Mouse (Mus musculus) forebrain, embryonic 10.5 days (tissue): Measurements from ENCODE around the gene Ube2b. TPM values are rescaled to one million over a fixed set of nuclear protein-coding genes. Genes with fewer than 3 reads are reported as not detected.
A peak's percentile ranks its signal among the peaks of the same experiment; 100 is the strongest.

Experiments
- DNase-seq: peaks from one replicate; pipeline ENCODE4 v3.0.0-alpha.2; 2017; ENCODE audit warnings: low spot score; ENCODE audit errors: extremely low spot score
- H3K27ac ChIP-seq: fragments of 300-500 bp; sonication (generic); 2 replicates; pipeline ENCODE4 v1.5.1; 2016; ENCODE audit warnings: mild to moderate bottlenecking
- H3K27me3 ChIP-seq: fragments of 300-500 bp; sonication (generic); 2 replicates; pipeline ENCODE4 v1.6.1; 2016; ENCODE audit warnings: mild to moderate bottlenecking; ENCODE audit not compliant: poor library complexity, severe bottlenecking
- H3K36me3 ChIP-seq: fragments of 300-500 bp; sonication (generic); replicated peaks from 2 replicates; pipeline ENCODE4 v1.6.1; 2016; ENCODE audit warnings: mild to moderate bottlenecking, moderate library complexity
- H3K4me1 ChIP-seq: fragments of 300-500 bp; sonication (generic); 2 replicates; pipeline ENCODE4 v1.6.1; 2016
- H3K4me3 ChIP-seq: fragments of 300-500 bp; sonication (generic); 2 replicates; pipeline ENCODE4 v1.5.1; 2016; ENCODE audit warnings: mild to moderate bottlenecking, moderate library complexity
- H3K9me3 ChIP-seq: fragments of 300-500 bp; sonication (generic); 2 replicates; pipeline ENCODE4 v1.6.1; 2016; ENCODE audit warnings: mild to moderate bottlenecking, moderate library complexity
- WGBS: fragments of 180-500 bp; shearing (Covaris S2); methylation state at CpG from one replicate; pipeline ENCODE4 v1.1.7; 2016; 5-methylcytosine and 5-hydroxymethylcytosine counted together
- polyA plus RNA-seq: library from polyadenylated mRNA; unstranded; fragments of >200 nt; fragmentation: Nextera tagmentation; extraction: Ambion mirVana; gene quantifications from 2 replicates; pipeline ENCODE4 v1.2.1, GENCODE M21; 2016

The Ube2b gene
- polyA plus RNA-seq, 1 experiment from 2014 or later = 199 TPM

GRCm38 (mm10) chr11:51961761-51962160, 38.8 kb downstream of the Ube2b start:
- Histone ChIP-seq H3K36me3 (no peaks in the 10 kb centered on the region), H3K4me1 (no peaks in the 10 kb centered on the region), H3K9me3 (no peaks in the 10 kb centered on the region), H3K4me3 (no peak overlapping the region), H3K27me3 (no peaks in the 10 kb centered on the region), H3K27ac (no peak overlapping the region)
- no peak for DNase-seq
- WGBS = 88% methylated on average over 8 of the region's 8 CpGs

DNA sequence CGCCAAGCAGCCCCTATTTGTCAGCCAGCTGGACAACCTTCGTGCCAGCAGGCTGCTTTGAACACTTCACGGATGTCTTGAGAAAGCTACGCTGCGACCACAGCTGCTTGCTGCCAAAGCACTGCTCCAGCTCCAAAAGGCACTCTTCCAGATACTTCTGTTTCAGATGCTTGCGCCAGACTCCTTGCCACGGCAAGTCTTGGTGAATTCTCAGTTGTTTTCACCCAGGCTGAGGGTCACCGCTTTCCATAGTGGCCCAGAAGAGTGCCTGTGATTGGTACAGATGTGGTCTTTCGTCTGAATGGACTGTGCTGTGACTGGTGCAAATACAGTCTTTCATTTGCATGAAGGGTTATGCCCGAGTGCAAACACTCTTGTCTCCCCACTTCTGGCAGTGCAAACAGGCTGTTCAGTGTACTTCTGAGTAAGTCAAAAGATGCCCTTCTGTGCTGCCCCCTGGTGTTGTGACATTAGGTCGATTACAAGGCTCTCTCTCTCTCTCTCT, 39.5 kb downstream of the Ube2b start:
- Histone ChIP-seq H3K27ac (no peak overlapping the region), H3K27me3 (no peaks in the 10 kb centered on the region), H3K4me1 (no peaks in the 10 kb centered on the region), H3K36me3 (no peaks in the 10 kb centered on the region), H3K4me3 (no peak overlapping the region), H3K9me3 (no peaks in the 10 kb centered on the region)
- no peak for DNase-seq
- 75% methylated on average over 11 of the region's 11 CpGs for WGBS

- no peak overlapping the region for H3K27ac ChIP-seq
- no peaks in the 10 kb centered on the region for H3K36me3 ChIP-seq
- WGBS = 90% methylated on average over 4 of the region's 4 CpGs
- H3K4me3 ChIP-seq = no peak overlapping the region
- no peaks in the 10 kb centered on the region for H3K27me3 ChIP-seq
- no peak for DNase-seq
- no peaks in the 10 kb centered on the region for H3K4me1 ChIP-seq
- no peaks in the 10 kb centered on the region for H3K9me3 ChIP-seq
Measured at GRCm38 (mm10) chr11:51960061-51960460, 40.5 kb downstream of the Ube2b start.

- 86% methylated on average over 5 of the region's 5 CpGs for WGBS
- Histone ChIP-seq H3K4me1 (no peaks in the 10 kb centered on the region), H3K4me3 (no peak overlapping the region), H3K27me3 (no peaks in the 10 kb centered on the region), H3K36me3 (no peaks in the 10 kb centered on the region), H3K27ac (no peak overlapping the region), H3K9me3 (no peaks in the 10 kb centered on the region)
- no peak for DNase-seq
Measured at GRCm38 (mm10) chr11:51959511-51959910, 41.1 kb downstream of the Ube2b start.

DNA sequence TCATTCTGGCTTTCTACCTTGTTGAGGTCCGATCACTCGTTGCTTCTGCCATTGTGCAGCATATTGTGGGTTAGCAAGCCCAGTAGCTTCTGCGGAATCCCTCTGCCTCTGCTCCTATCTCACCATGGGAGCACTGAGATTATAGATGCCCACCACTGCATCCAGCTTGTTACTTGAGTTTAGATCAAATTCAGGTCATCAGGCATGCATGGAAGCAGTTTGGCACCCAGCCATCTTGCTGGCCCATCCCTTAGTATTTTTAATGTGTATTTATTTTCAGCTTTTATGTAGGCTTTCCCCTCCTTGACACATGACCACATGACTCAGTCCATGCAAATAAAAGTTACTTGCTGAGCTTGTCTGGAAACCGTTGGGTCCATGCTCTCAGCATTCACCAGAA, 42.8 kb downstream of the Ube2b start:
- Histone ChIP-seq H3K27me3 (no peaks in the 10 kb centered on the region), H3K27ac (no peak overlapping the region), H3K36me3 (no peaks in the 10 kb centered on the region), H3K4me1 (no peaks in the 10 kb centered on the region), H3K4me3 (no peak overlapping the region), H3K9me3 (no peaks in the 10 kb centered on the region)
- no peak for DNase-seq
- 89% methylated on average over 4 of the region's 4 CpGs for WGBS

- H3K4me3 ChIP-seq = no peak overlapping the region
- WGBS = 80% methylated on average over 9 of the region's 9 CpGs
- no peaks in the 10 kb centered on the region for H3K9me3 ChIP-seq
- no peaks in the 10 kb centered on the region for H3K27me3 ChIP-seq
- DNase-seq = no peak
- no peaks in the 10 kb centered on the region for H3K36me3 ChIP-seq
- no peaks in the 10 kb centered on the region for H3K4me1 ChIP-seq
- no peak overlapping the region for H3K27ac ChIP-seq
Measured at GRCm38 (mm10) chr11:51956112-51956511, 44.5 kb downstream of the Ube2b start.

GRCm38 (mm10) chr11:51951861-51952420, 48.6 kb downstream of the Ube2b start:
- WGBS = 66% methylated on average over 5 of the region's 5 CpGs
- DNase-seq = no peak
- no peaks in the 10 kb centered on the region for H3K27me3 ChIP-seq
- H3K27ac ChIP-seq = no peak overlapping the region
- H3K9me3 ChIP-seq = no peaks in the 10 kb centered on the region
- H3K4me1 ChIP-seq = no peaks in the 10 kb centered on the region
- H3K36me3 ChIP-seq = no peaks in the 10 kb centered on the region
- no peak overlapping the region for H3K4me3 ChIP-seq

DNA sequence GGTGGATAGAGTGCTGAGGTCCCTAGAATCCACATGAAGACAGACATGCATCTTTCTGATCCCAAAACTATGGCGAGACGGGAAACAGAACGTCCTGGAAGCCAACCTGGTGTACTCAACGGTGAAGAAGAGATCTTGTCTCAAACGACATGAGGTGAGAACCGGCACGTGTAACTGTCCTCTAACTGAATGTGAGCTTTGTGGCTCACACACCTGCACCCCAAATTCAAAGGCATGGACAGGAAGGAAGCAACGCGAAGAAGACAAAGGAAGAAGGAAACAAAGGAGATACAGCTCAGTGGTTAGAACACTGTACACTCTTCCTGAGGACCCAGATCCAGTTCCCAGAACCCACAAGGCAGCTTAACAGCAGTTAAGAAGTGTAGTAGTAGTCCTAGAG, 50.6 kb downstream of the Ube2b start:
- Histone ChIP-seq H3K4me1 (peaks cover 8% of the 10 kb centered on the region; the same call in 1 of the 2 replicates), H3K36me3 (no peaks in the 10 kb centered on the region), H3K9me3 (no peaks in the 10 kb centered on the region), H3K27ac (no peak overlapping the region), H3K27me3 (no peaks in the 10 kb centered on the region), H3K4me3 (no peak overlapping the region)
- 93% methylated on average over 9 of the region's 9 CpGs for WGBS
- DNase-seq = no peak

DNA sequence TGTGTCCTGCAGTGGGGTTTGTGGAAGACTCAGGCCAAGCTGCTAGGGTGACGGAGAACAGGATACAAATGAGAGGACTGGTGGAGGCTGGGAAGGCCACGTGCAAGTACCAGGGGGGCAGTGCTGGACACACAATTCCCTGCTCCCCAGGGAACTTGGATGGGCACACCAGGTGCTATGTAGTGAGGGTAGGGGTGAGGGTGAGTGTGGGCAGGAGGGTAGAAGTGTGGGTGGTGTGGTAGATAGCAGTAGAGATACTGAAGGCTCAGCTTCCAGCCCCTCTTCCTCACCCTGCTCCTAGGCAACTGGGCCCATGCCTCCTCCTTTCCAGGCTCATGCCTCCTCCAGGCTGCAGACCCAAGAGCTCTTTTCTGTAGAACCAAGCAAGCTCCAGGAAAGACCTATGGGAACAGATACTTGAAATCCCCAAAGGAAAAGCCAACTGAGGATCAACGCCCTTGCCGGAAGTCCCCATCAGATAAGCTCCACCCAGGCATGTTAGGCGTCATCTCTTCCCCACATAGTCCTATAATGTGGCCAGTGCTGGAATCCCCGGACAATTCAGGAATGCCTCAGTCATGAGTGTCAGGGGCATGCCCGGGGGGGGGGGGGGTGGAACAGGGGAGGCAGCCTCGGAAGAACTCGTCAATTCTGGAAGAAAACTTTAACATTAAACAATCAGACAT, 51.3 kb downstream of the Ube2b start:
- WGBS = 83% methylated on average over 9 of the region's 9 CpGs
- Histone ChIP-seq H3K27ac (no peak overlapping the region), H3K4me1 (peaks cover 8% of the 10 kb centered on the region; the same call in 1 of the 2 replicates), H3K9me3 (no peaks in the 10 kb centered on the region), H3K36me3 (no peaks in the 10 kb centered on the region), H3K27me3 (no peaks in the 10 kb centered on the region), H3K4me3 (no peak overlapping the region)
- no peak for DNase-seq

DNA sequence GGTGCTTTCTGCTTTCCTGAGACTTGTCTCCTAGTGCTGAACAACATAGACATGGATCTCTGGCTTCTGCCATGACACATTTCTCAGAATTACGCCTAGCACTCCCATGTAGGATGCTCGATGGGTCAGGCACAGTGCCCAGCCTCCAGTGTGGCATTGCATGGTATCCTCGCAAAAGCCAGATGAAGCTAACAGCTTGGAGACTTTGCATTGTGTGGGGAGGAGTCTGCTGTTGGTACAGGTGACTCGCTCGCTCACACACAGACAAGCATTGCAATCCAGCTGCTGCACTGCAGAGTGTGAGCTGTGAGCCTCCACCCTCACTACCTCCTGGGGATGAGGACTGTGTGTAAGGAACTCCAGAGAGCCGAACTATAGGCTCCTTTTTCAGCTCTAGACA, 54.4 kb downstream of the Ube2b start:
- no peak overlapping the region for H3K4me3 ChIP-seq
- DNase-seq = no peak
- H3K27ac ChIP-seq = no peak overlapping the region
- H3K4me1 ChIP-seq = peaks cover 20% of the 10 kb centered on the region
- H3K27me3 ChIP-seq = no peaks in the 10 kb centered on the region
- WGBS = 79% methylated on average over 6 of the region's 6 CpGs
- no peaks in the 10 kb centered on the region for H3K36me3 ChIP-seq
- no peaks in the 10 kb centered on the region for H3K9me3 ChIP-seq

DNA sequence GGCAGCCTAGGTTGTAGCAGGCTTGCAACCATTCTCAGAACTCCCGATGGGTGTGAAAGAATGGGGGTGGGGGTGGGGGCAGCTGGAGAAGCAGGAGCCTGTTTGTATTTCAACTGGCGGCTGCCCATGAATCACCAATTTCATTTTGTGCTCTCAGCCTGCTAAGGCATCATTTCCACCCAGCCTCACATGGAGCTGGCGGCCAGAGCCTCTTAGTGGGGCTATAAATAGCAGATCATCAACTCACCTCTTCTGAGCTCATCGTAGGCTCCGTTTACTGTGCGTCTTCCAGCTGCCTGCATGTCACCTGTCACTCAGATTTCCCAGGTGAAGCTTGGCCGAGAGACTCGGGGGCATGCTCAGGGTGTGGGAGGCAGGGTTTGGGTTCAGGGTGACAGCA, 55.0 kb downstream of the Ube2b start:
- Histone ChIP-seq H3K27me3 (no peaks in the 10 kb centered on the region), H3K4me1 (peaks cover 20% of the 10 kb centered on the region), H3K36me3 (no peaks in the 10 kb centered on the region), H3K9me3 (no peaks in the 10 kb centered on the region), H3K27ac (no peak overlapping the region), H3K4me3 (no peak overlapping the region)
- 56% methylated on average over 8 of the region's 8 CpGs for WGBS
- no peak for DNase-seq

- H3K4me1 ChIP-seq = peaks cover 20% of the 10 kb centered on the region
- WGBS = 82% methylated on average over 3 of the region's 3 CpGs
- no peaks in the 10 kb centered on the region for H3K9me3 ChIP-seq
- H3K4me3 ChIP-seq = no peak overlapping the region
- no peaks in the 10 kb centered on the region for H3K27me3 ChIP-seq
- H3K27ac ChIP-seq = no peak overlapping the region
- DNase-seq = no peak
- H3K36me3 ChIP-seq = no peaks in the 10 kb centered on the region
Measured at GRCm38 (mm10) chr11:51944239-51944638, 56.3 kb downstream of the Ube2b start.

DNA sequence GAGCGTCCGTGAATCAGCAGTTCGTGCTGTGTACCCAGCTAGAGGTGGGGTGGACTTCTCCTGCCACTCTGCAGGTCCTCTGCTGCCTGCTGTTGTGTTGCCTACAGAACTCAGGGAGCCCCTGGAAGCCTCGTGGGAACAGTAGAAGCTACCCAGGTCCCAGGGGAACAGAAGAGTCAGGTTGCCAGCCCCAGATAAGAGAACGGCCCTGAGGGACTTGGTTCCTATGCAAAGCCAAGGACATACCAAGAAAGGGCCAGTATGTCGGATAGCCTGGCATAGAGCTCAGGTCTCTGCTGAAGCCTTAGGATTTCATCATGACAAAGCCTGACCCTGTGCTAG, 57.1 kb downstream of the Ube2b start:
- no peaks in the 10 kb centered on the region for H3K27me3 ChIP-seq
- H3K27ac ChIP-seq = peak overlapping the region; percentile 9; the same call in 1 of the 2 replicates
- WGBS = 56% methylated on average over 6 of the region's 6 CpGs
- H3K9me3 ChIP-seq = no peaks in the 10 kb centered on the region
- H3K36me3 ChIP-seq = no peaks in the 10 kb centered on the region
- H3K4me1 ChIP-seq = peaks cover 20% of the 10 kb centered on the region
- no peak overlapping the region for H3K4me3 ChIP-seq
- DNase-seq = no peak
